Mouse (Mus musculus) hindbrain, embryonic 14.5 days (tissue): ENCODE results near the gene 1700001K19Rik. TPM values are rescaled to one million over a fixed set of nuclear protein-coding genes. Genes with fewer than 3 reads are reported as not detected.
"Not testable (repeated sequence)": the region's sequence is repeated elsewhere in the genome, so short reads cannot be mapped to it uniquely, and the experiment has no call there.

Experiments
- ATAC-seq: fragments of 200-750 bp; cut with Nextera tagmentation; 2 replicates; pipeline ENCODE4 v1.8.0; 2017; ENCODE audit warnings: moderate number of reproducible peaks, mild to moderate bottlenecking, moderate TSS enrichment, moderate library complexity; ENCODE audit not compliant: low FRiP score
- DNase-seq: peaks from one replicate; pipeline ENCODE4 v3.0.0-alpha.2; 2015; ENCODE audit warnings: low spot score
- H3K27ac ChIP-seq: fragments of 300-500 bp; sonication (generic); 2 replicates; pipeline ENCODE4 v1.5.1; 2014; ENCODE audit warnings: mild to moderate bottlenecking, moderate library complexity
- H3K27me3 ChIP-seq: fragments of 300-500 bp; sonication (generic); 2 replicates; pipeline ENCODE4 v1.6.1; 2014; ENCODE audit warnings: mild to moderate bottlenecking, low read length, mixed read lengths; ENCODE audit not compliant: control insufficient read depth, insufficient read depth
- H3K36me3 ChIP-seq: fragments of 300-500 bp; sonication (generic); replicated peaks from 2 replicates; pipeline ENCODE4 v1.6.1; 2014; ENCODE audit not compliant: control insufficient read depth, insufficient read depth
- H3K4me1 ChIP-seq: fragments of 300-500 bp; sonication (generic); replicated peaks from 2 replicates; pipeline ENCODE4 v1.6.1; 2014; ENCODE audit warnings: antibody characterized with exemption, low read length, mixed read lengths; ENCODE audit not compliant: control insufficient read depth, insufficient read depth
- H3K4me2 ChIP-seq: fragments of 300-500 bp; sonication (generic); replicated peaks from 2 replicates; pipeline ENCODE4 v1.6.1; 2014; ENCODE audit warnings: mild to moderate bottlenecking, moderate library complexity
- H3K4me3 ChIP-seq: fragments of 300-500 bp; sonication (generic); replicated peaks from 2 replicates; pipeline ENCODE4 v1.5.1; 2014; ENCODE audit warnings: mild to moderate bottlenecking, low read length
- H3K9ac ChIP-seq: fragments of 300-500 bp; sonication (generic); 2 replicates; pipeline ENCODE4 v1.6.1; 2014
- H3K9me3 ChIP-seq: fragments of 300-500 bp; sonication (generic); 2 replicates; pipeline ENCODE4 v1.6.1; 2016; ENCODE audit warnings: low read length; ENCODE audit not compliant: control insufficient read depth
- whole genome bisulfite sequencing: fragments of 180-500 bp; shearing (Covaris S2); extraction: QIAGEN DNeasy Blood & Tissue Kit; methylation state at CpG from one replicate; pipeline ENCODE4 v1.1.7; 2014; 5-methylcytosine and 5-hydroxymethylcytosine counted together
- polyA plus RNA-seq: library from polyadenylated mRNA; unstranded; fragments of >200 nt; fragmentation: Nextera tagmentation; extraction: Ambion mirVana; gene quantifications from 2 replicates; pipeline ENCODE4 v1.2.1, GENCODE M21; 2014

Gene 1700001K19Rik
- polyA plus RNA-seq, 1 experiment from 2014 or later: 0.28 TPM

DNA sequence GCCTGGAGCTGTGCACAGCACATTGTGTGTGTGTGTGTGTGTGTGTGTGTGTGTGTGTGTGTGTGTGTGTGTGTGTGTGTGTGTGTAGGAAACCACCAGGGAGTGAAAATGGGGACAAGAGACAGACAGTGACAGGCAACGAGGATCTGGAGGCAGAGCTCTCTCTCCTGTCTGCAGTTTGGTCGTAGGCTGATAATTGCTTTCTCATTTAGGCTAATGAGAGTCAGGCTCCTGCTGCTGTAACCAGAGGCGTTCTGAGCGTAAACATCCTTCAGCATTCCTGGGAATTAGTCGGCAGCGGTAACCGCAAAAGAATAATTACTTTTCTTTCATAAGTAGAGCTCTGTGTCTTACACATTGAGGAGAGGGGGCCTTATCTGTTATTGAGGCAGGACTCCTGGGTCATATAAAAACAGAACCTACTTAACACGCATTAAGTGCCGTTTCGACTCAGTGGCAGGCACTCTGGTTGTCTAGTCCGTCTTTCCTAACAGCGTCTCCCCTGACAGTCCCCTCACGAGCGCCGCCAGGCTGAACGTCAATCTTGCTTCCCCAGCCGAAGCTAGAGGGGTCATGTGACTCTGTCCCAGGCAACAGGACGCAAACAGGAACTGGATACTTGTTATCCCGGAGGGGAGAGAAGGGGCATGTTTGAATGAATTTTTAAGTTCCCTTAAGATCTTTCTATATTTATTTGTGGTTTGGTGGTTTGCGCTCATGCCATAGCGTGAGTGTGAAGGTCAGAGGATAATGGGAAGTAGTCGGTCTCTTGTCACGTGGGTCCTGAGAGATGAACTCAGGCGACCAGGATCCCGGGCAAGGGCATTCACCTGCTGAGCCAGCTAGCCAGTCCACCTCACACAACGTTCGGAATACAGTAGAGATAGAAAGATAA, 24.2 kb upstream of the 1700001K19Rik start:
- Histone ChIP-seq H3K27me3 (no peaks in the 10 kb centered on the region), H3K4me1 (0 out of 2 replicates have a peak, but pooled peaks cover 6% of the 10 kb centered on the region), H3K27ac (peak overlapping the region; percentile 22; the same call in 1 of the 2 replicates), H3K36me3 (no peaks in the 10 kb centered on the region), H3K9ac (peak overlapping the region; percentile 26; the same call in 1 of the 2 replicates), H3K4me2 (peak overlapping the region; percentile 44), H3K9me3 (no peaks in the 10 kb centered on the region), H3K4me3 (peak overlapping the region; percentile 22)
- ATAC-seq (peak; percentile 83), DNase-seq (peak; percentile 62)
- WGBS: under 1% methylated on average over 27 of the region's 27 CpGs

DNA sequence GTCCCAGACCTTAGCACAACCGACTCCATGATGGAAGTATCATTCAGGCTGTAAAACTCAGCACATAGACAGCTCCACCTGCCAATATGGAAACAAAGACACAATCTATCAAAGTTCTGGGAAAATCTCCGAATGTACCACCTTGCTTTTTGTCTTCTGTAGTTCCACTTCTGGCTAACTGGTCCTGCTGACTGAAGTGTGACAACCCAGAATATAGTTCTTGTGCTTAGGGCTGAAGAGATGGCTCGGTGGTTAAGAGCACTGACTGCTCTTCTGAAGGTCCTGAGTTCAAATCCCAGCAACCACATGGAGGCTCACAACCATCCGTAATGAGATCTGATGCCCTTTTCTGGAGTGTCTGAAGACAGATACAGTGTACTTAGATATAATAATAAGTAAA, 23.0 kb upstream of the 1700001K19Rik start:
- not testable (repeated sequence) for H3K9me3 ChIP-seq, ATAC-seq, H3K4me3 ChIP-seq, H3K27me3 ChIP-seq, H3K4me1 ChIP-seq, DNase-seq, H3K9ac ChIP-seq, H3K4me2 ChIP-seq, H3K36me3 ChIP-seq
- 81% methylated on average over 4 of the region's 4 CpGs for WGBS
- H3K27ac ChIP-seq: 0 out of 2 replicates have a peak overlapping the region, but pooled peaks have one; percentile 22

DNA sequence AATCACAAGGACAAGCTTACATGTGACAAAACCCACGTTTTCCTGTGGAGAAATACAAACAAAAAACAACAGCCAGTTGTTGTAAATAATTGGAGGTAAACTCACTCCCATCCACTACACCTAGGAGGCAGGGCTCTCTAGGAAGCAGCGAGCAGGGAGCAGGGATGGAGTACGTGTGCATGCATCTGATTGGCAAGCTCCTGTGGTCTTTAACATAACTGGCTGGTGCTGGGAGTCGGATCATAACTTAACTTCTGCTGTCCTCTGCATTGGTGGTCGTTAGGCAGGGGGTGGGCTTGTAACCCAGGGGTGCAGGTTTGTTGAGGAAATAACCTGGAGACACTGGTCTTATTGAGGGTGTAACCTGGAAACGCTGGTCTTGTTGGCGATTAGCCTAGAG, 21.3 kb upstream of the 1700001K19Rik start:
- no peaks in the 10 kb centered on the region for H3K36me3 ChIP-seq
- H3K4me1 ChIP-seq: 0 out of 2 replicates have a peak, but pooled peaks cover 6% of the 10 kb centered on the region
- no peak overlapping the region for H3K4me3 ChIP-seq
- H3K4me2 ChIP-seq: no peak overlapping the region
- H3K27ac ChIP-seq: no peak overlapping the region
- H3K9ac ChIP-seq: no peak overlapping the region
- ATAC-seq (no peak), DNase-seq (no peak)
- no peaks in the 10 kb centered on the region for H3K9me3 ChIP-seq
- WGBS: 72% methylated on average over 7 of the region's 7 CpGs
- no peaks in the 10 kb centered on the region for H3K27me3 ChIP-seq

DNA sequence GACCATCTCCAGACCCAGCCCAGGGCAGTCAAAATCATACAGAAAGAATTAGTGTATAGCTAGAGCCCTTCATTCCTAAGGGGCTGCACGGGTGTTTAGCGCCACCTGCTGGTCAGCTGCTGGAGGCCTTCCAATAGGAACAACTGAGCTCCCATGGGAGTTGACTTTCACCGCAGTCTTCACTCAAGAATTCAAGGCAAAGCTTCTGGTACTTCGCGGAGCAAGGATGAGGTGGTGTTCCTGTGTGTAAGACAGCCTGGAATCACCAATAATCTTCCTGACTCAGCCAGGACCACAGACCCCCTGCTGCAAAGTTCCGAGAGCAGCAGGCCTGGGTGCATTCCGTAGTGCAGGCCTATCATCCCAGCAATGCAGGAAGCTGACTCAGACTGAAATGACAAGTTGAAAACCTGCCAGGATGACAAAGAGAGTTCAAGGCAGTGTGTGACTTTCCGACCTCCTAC, 20.6 kb upstream of the 1700001K19Rik start:
- Histone ChIP-seq H3K27ac (no peak overlapping the region), H3K9me3 (no peaks in the 10 kb centered on the region), H3K4me1 (0 out of 2 replicates have a peak, but pooled peaks cover 6% of the 10 kb centered on the region), H3K4me2 (no peak overlapping the region), H3K4me3 (no peak overlapping the region), H3K9ac (no peak overlapping the region), H3K27me3 (no peaks in the 10 kb centered on the region), H3K36me3 (no peaks in the 10 kb centered on the region)
- 0 out of 2 replicates have a peak, but pooled peaks have one; percentile 40 for ATAC-seq
- 33% methylated on average over 8 of the region's 8 CpGs for WGBS
- DNase-seq: peak; percentile 91

DNA sequence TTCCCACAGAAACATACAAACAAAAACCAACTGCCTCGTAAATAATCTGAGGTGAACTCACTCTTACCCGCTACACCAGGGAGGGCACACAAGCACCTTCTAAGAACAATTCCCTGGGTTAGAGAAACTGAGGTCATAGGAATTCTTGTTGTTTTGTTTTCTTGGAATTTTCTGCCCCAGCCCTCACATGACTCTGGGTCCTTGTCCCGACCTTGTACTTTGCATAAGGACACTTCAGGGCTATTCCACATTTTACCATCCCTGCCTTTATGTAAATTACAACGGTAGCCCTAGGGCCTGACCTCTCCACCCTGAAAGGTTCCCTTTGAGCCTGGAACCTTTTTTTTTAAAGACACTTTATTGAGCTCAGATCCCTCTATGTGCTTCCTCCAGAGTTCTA, 20.1 kb upstream of the 1700001K19Rik start, which contains the start of gene Hsp90aa1:
TSS of gene Hsp90aa1 (minus strand) at position 173 of the 400 bp plus-strand sequence.
- Histone ChIP-seq H3K36me3 (no peaks in the 10 kb centered on the region), H3K27me3 (no peaks in the 10 kb centered on the region), H3K4me1 (0 out of 2 replicates have a peak, but pooled peaks cover 6% of the 10 kb centered on the region), H3K4me3 (no peak within 1 kb of the TSS), H3K27ac (no peak within 1 kb of the TSS), H3K9ac (no peak within 1 kb of the TSS), H3K4me2 (no peak within 1 kb of the TSS), H3K9me3 (no peaks in the 10 kb centered on the region)
- DNase-seq (no peak), ATAC-seq (no peak)
- WGBS: 50% methylated on average over 4 of the region's 4 CpGs

DNA sequence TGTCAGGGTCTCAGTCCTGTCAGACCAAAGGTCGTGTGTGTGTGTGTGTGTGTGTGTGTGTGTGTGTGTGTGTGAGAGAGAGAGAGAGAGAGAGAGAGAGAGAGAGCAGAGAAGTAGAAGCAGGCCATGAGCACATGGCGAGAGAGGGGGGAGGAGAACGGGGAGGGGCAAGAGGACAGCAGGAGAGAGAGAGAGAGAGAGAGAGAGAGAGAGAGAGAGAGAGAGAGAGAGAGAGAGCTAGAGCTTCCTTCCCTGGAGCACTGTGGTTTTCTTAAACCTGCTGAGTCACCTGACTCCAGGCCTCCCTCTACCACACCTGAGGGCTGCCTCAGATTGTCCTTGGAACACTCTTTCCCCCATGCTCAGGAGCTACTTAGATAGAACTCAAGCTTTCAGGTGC, 18.9 kb upstream of the 1700001K19Rik start:
- not testable (repeated sequence) for DNase-seq, H3K27ac ChIP-seq, H3K4me1 ChIP-seq, H3K9me3 ChIP-seq, H3K27me3 ChIP-seq, ATAC-seq, H3K4me3 ChIP-seq, H3K4me2 ChIP-seq, H3K36me3 ChIP-seq, H3K9ac ChIP-seq
- 37% methylated on average over 3 of the region's 3 CpGs for WGBS

DNA sequence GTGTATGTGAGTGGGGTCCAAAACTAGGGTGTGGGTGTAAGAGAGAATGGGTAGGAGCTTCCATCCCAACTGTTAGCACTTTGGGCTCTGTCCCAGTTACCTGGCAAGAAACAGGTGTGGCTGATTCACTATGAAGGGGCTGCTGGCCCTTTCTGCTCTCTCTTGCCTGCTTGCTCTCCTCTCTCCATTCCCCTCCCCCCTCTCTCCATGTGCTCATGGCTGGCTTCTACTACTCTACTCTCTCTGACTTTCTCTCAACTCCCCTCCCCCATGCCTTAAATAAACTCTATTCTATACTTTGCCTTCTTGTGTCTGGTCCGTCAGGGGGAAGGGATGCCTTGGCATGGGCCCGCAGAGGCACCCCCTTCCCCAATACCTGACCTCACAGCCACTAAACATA, 18.3 kb upstream of the 1700001K19Rik start:
- Histone ChIP-seq H3K9ac (no peak overlapping the region), H3K4me1 (no peaks in the 10 kb centered on the region; the same call in 1 of the 2 replicates), H3K27me3 (no peaks in the 10 kb centered on the region), H3K9me3 (no peaks in the 10 kb centered on the region), H3K27ac (no peak overlapping the region), H3K4me2 (no peak overlapping the region), H3K36me3 (no peaks in the 10 kb centered on the region), H3K4me3 (no peak overlapping the region)
- ATAC-seq (no peak), DNase-seq (no peak)
- WGBS: 75% methylated on average over 2 of the region's 2 CpGs

DNA sequence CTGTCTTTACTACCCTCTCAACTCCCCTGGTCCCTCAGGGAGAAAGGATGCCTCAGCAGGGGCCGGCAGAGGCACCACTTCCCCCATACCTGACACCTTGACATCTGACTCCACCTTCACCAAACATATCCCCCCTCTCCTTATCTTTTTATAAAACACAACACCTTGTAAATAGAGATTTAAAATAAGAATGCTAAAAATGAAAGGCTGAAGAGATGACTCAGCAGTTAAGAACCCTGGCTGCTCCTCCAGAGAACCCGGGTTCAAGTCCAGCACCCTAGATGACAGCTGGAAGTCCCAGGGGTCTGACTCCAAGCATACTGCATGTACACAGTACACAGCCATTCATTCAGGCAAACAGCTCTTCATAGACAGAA, 16.7 kb upstream of the 1700001K19Rik start:
- 62% methylated on average over 2 of the region's 2 CpGs for WGBS
- Histone ChIP-seq H3K4me2 (no peak overlapping the region), H3K4me3 (no peak overlapping the region), H3K9ac (no peak overlapping the region), H3K36me3 (peaks cover 8% of the 10 kb centered on the region), H3K27me3 (no peaks in the 10 kb centered on the region), H3K27ac (no peak overlapping the region), H3K4me1 (peaks cover 8% of the 10 kb centered on the region), H3K9me3 (no peaks in the 10 kb centered on the region)
- DNase-seq (no peak), ATAC-seq (no peak)

DNA sequence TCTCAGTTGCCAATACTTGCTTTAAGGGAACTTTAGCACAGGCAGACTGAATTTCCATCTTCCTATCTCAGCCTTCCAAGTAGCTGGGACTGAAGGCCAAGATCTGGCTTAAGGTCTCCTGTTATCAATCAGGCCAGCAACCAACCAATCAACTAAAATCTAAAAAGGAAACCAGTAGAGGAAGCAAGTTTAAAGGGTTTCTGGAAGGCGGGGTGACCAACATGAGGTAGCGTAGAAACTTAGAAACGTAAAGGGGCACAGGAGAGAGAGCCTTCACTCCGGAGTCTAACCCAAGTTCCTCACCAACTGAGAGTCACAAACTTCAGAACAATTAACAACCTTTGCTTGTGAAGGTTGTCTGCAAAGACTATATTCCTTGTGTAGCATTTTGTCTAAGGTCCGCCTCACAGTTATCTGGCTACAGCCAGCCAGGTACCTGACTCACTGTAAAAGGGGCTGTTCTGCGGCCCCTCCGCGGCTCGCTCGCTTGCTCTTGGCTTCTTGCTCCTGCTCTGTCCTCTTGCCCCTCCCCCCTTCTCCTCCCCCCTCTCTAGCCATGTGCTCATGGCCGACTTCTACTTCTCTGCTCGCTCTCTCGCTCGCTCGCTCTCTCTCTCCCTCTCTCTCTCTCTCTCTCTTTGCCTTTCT, 16.2 kb upstream of the 1700001K19Rik start:
- 53% methylated on average over 15 of the region's 15 CpGs for WGBS
- H3K9ac ChIP-seq: no peak overlapping the region
- H3K4me3 ChIP-seq: no peak overlapping the region
- H3K27ac ChIP-seq: no peak overlapping the region
- peaks cover 8% of the 10 kb centered on the region for H3K4me1 ChIP-seq
- H3K27me3 ChIP-seq: no peaks in the 10 kb centered on the region
- no peak for DNase-seq
- peaks cover 12% of the 10 kb centered on the region for H3K36me3 ChIP-seq
- no peaks in the 10 kb centered on the region for H3K9me3 ChIP-seq
- no peak overlapping the region for H3K4me2 ChIP-seq
- no peak for ATAC-seq
